Mouse (Mus musculus) c-Kit-positive CD71-positive TER-119-negative erythroid progenitor cells, embryonic 14.5 days (primary cell): ENCODE results near the gene Ankrd26.
"Not testable (repeated sequence)": the region's sequence is repeated elsewhere in the genome, so short reads cannot be mapped to it uniquely, and the experiment has no call there.

Experiments used
- DNase-seq: peaks from one replicate; pipeline ENCODE4 v3.0.0-alpha.2; 2013; ENCODE audit warnings: low read depth

Gene Ankrd26

DNA sequence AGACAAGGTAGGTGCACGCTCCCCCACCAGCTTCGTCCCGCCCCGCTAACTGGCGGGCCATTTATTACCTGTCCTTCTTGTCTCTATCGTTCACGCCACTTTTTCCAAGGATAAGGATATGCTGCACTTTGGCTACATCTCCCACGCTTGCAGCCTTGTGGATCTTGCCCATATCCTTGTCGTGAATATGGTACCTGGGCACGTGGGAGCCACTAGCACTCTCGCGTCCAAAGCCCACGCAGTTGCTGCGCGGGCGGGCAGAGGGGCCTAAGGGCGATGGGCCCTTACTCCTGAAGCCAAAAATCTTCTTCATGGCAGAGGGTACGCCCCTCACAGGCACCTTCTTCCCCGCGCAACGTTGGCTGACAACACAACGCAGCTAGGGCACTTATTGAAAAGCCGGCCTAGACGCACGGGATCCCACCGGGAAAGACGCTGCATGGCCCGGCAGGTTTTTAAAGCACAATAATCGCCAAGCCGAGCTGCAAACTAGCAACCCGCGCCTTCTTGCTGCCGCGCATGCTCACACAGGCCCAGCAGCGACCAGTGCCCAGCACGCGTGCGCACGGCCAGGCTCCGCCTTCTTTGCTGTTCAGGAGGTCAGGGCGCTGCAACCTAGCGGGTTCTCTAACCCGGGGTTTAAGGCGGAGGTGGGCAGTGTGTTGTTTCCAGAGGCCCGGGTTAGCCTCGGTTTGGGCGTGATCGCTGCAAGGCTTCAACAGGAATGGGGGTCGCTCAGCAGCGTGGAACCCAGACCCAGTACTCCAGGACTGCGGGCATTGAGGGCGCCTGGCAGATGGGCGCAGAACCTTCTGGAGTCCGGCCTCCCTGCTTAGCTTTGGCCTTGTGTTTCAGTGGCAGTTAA is at the start of gene Ankrd26:
Gene Ankrd26 (minus strand): TSS at position 482 of the 865 bp plus-strand sequence.
- peak; percentile 89 for DNase-seq

GRCm38 (mm10) chr6:118608906-118609305 is 46.9 kb upstream of the Ankrd26 start:
- no peak for DNase-seq

DNA sequence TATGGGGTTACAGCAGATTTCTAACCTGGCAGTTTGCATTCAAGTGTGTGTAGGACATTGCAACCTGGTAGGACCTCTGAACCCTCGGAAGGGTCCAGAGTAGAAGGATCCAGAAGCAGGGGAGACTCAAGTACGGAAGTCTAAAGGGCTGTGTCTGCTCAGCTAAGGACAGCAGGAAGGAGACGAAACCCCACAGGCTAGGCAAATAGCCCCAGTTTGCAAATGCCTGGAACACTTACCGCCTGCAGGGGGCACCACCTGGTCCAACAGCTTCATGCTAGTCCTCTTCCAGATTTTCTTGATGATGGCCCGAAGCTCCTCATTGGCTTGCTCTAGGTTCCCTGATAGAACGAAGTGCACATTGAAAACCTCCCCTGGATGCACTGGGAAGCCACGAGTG is 43.9 kb upstream of the Ankrd26 start:
- DNase-seq: no peak

GRCm38 (mm10) chr6:118603825-118604224 is 41.8 kb upstream of the Ankrd26 start:
- no peak for DNase-seq

- DNase-seq: no peak
Observed at GRCm38 (mm10) chr6:118595681-118596055, 33.6 kb upstream of the Ankrd26 start.

DNA sequence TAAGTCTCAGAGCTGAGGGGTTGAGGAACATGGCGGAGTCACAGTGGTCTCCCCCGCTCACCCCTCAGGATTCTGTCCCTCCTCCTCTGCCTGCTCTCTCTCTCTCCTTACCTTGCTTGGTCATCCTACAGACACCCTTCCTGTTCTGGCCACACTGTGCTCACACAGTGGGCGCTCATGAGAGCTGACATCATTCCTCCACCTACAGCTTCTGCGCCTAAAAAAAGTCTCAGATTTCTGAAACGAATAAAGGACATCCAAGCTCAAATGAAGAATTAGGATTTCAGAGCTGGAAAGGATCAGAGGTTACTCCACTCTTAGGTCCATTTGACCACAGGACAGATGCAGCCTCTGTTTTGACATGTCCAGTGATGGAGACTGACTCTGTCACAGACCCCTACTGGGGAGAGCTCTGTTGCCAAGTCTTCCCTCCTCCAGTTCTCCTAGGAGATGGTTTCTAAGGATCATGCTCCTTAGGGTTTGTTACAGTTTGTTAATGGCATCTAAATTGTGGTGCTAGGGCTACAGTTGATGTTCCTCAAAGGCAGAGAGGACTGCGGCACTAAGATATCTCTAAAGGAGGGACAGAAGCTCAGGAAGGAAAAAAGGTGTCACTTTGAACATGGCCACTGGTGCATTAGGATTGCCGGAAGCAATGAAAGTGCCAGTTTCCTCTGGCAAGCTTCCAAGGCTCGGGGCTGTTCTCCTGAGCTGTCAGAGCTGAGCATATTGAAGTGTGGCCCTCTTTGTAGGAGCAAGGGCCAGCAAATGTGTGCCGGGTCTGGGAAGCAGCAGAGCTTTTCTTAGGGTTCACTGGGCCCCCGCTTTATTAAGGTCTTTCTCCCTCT is 33.0 kb upstream of the Ankrd26 start:
- no peak for DNase-seq

DNA sequence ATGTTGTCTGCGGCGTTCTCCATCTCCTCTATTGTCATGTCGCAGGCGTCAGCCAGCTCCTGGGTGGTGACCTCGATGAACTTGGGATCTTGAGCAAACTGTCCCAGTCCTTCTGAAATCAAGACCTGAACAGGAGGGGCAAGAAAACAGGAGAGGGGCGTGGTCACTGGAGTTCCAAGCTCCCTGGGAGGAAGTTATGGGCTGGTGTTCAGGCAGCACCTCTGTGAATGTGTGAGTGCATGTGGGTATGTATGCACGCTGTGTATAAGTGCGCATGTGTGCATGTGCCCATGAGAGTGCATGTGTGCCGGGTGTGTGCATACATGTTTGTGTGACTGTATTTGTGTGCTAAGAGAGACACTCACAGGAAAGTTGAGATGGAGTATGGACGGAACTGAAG is 32.0 kb upstream of the Ankrd26 start:
- no peak for DNase-seq

DNA sequence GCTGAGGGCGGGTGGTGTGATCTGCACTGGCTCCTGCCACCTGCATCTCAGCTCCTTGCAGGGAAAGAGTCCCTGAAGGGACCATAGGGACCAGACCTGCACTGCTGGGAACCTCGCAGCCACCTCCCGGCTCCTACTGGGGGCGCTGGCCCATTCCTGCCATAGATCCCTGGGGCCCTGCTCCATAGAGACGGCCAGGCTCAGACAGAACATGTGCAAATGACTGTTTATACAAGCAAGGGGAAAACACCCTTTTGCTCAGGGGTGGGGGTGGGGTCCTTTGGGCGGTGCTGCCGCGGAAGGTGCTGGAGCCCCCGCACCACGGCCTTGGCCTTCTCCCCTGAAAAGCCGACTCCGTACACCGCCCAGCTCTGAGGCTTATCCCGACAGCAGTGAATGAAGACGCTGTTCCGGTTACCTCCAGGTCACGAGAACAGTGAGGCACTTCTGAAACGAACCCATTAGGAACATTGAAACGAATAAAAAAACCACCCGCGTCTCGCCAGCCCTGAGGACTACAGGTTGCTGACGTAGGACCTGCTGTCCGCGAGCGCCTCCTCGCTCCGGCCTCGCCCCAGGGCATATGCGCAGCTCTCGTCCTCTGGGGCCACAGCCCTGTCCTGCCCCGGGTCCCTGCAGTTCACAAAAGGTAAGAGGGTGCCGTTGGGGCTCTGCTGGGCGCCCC is 31.5 kb upstream of the Ankrd26 start:
- no peak for DNase-seq

DNA sequence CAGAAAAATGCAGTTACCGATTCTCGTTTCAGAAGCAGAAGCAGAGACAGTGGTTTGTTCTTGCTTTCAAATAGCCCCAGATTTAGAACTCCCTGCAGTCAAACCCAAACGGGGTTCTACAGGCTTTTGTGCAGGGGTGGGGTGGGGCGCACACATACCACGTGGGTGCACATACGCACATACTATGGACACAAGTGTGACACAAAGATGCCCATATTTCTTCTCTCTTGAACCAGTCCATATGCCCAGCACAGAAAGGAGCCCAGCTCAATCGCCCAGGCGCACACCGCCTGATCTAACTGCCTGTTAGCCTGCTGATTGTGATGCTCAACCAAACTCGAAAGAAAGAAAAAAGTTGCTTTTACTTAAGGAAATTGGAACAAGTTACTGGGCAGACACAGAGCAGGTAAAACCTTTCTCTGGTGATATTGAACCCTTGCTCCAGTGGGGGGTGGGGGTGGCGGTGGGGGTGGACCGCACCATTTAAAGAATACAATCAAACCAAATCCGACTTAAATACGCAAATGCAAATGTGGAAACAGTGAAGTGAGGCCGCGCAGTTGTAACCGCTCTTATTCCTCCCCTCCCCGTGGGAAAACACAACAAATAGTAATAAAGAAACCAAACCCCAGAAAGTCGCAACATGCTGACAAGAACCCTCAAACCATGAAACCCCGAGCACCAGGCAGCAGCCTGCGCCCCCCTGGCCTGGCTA is 30.8 kb upstream of the Ankrd26 start:
- no peak for DNase-seq

- not testable (repeated sequence) for DNase-seq
Observed at GRCm38 (mm10) chr6:118578741-118579140, 16.7 kb upstream of the Ankrd26 start.

DNA sequence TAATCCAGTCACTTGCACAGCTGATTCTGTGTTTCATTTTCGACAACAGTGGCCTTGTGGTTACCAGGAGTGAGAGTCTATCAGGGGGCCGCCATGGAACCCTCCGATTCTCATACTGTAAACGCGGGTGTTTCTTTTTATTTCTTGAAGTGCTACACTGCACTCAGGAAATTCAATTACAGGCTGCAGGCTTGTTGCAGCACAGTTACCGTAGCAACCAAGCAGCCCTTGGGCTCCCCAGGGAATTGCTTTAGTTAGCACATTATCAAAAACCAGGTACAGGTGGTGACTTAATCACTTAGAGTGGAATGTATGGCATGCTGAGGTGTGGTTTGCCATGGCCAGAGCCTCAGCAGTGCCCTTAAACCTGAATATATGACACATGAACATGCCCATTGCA is 12.3 kb upstream of the Ankrd26 start:
- DNase-seq: no peak

DNA sequence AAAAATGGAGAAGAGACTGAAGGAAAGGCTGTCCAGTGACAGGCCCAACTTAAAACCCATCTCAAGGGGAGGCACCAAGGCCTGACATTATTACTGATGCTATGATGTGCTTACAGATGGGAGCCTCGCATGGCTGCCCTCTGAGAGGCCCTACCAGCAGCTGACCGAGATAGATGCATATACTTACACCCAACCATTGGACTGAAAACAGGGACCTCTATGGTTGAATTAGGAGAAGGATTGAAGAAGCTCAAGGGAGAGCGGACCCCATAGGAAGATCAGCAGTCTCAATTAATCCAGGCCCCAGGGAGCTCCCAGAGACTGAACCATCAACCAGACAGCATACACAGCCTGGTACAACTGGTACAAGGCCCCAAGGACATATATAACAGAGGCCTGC is 5.8 kb upstream of the Ankrd26 start:
- DNase-seq: no peak

DNA sequence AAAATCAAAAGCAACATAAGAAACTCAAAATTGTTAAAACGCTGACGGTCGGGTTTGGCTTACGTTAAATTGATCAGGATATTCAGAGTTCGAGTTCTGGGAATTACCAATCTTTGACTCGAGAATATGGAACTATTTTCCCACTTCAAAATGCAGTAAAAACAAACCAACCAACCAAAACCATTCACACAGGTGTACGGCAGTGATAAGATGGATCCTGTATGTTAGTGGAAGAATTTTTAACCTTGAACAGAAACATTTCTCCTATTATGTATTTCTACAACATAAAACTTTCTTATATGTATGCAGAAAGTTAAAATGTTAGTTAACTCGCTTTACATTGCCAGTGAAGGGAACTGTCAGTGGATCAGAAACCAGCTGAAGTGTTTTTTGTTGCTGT is 801 bp downstream of the Ankrd26 start:
- DNase-seq: peak; percentile 21

DNA sequence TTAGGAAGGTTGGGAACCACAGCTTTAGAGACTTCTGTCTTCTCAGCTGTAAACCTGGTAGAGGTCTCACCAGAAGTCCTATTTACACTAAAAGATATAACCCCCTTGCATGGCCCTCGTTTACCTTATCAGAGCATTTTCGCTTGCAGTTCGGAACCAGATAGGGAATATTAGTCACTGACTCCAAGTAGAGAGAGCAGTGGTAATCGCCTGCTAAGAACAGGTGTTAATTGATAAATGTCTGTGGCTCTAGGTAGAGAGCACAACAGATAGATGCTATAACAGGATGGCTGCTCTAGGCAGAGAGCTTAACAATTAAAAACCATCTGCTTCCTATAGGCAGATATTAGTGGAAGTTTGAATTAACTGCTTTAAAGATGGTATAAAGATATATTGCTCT is 23.4 kb downstream of the Ankrd26 start:
- no peak for DNase-seq

GRCm38 (mm10) chr6:118537201-118537600 is 24.8 kb downstream of the Ankrd26 start:
- DNase-seq: not testable (repeated sequence)

DNA sequence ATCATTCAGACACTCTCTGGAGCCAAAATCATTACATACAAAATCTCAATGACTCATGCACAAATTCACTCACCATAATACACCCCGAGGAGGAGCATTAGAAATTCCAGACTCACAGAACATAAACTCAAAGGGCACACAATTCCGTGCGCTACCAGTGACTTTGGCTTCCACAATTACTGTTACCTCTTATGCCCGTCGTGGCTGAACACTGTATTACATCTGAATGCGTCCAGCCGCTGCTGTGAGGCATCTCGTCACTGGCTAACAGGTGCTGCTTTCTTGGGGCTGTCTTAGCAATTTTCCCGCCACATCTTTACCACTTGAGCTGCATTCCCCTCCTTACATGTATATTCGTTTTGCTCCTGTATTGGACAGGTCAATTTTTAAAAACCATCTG is 26.7 kb downstream of the Ankrd26 start:
- DNase-seq: no peak

GRCm38 (mm10) chr6:118533381-118533780 is 28.6 kb downstream of the Ankrd26 start:
- DNase-seq: no peak

DNA sequence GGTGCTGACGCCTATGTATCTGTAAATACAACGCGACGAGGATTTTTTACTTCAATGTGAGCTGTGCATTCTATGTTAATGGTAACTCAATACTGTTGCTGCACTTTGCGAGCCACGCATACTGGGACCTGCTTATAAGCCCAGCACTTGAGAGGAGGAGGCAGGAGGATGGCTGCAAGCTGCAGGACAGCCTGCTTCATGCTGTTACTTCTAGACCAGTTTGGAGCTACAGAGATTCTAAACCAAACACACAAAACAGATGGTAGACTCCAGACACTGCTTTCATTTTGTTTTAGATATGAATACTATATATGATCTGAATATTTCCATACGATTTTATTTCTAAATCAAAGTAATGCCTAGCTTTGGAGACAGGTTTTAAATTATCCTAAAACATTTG is 41.4 kb downstream of the Ankrd26 start:
- DNase-seq: no peak

- no peak for DNase-seq
Observed at GRCm38 (mm10) chr6:118513335-118514012, 48.6 kb downstream of the Ankrd26 start.

GRCm38 (mm10) chr6:118499010-118499409 is 63.0 kb downstream of the Ankrd26 start:
- DNase-seq: no peak

GRCm38 (mm10) chr6:118482125-118482524 is 79.9 kb downstream of the Ankrd26 start:
- no peak for DNase-seq
